Mouse (Mus musculus) MEL (cell line): Measurements from ENCODE around the gene Snta1. TPM values are rescaled to one million over a fixed set of nuclear protein-coding genes. Genes with fewer than 3 reads are reported as not detected.

Experiments used
- DNase-seq: peaks from one replicate; pipeline ENCODE4 v3.0.0; 2011; ENCODE audit warnings: low read depth, low spot score
- H3K27ac ChIP-seq: 2 replicates; pipeline ENCODE4 v1.5.1; 2012; ENCODE audit warnings: low read depth, mild to moderate bottlenecking, control low read depth, low read length, moderate library complexity; ENCODE audit not compliant: control insufficient read depth
- H3K27me3 ChIP-seq, 2 experiments: fragments of 150-350 bp in 1 of 2; sonication (generic) in 1 of 2; 2 replicates each; pipeline ENCODE4 v1.6.1; 2012; ENCODE audit warnings: low read length in 2 of 2, mild to moderate bottlenecking in 2 of 2, improper control_type of control experiment in 1 of 2, moderate library complexity in 1 of 2; ENCODE audit not compliant: insufficient read depth in 2 of 2, control insufficient read depth in 1 of 2
- H3K36me3 ChIP-seq, 2 experiments: 2 replicates each; pipeline ENCODE4 v1.6.1; 2012 to 2014; ENCODE audit warnings: low read length in 2 of 2, improper control_type of control experiment in 1 of 2, inconsistent platforms in 1 of 2, mild to moderate bottlenecking in 1 of 2; ENCODE audit not compliant: insufficient read depth in 2 of 2, control insufficient read depth in 1 of 2
- H3K4me1 ChIP-seq, 2 experiments: fragments of 150-350 bp in 1 of 2; sonication (generic) in 1 of 2; 2 replicates each; pipeline ENCODE4 v1.6.1; 2012; ENCODE audit warnings: low read length in 2 of 2, improper control_type of control experiment in 1 of 2, mild to moderate bottlenecking in 1 of 2; ENCODE audit not compliant: insufficient read depth in 2 of 2, control insufficient read depth in 1 of 2
- H3K4me3 ChIP-seq, 2 experiments: fragments of 150-350 bp in 1 of 2; sonication (generic) in 1 of 2; 2 replicates each; pipeline ENCODE4 v1.5.1; 2012; ENCODE audit warnings: low read depth in 2 of 2, low read length in 2 of 2, mild to moderate bottlenecking in 2 of 2, moderate library complexity in 2 of 2, control low read depth in 1 of 2, improper control_type of control experiment in 1 of 2; ENCODE audit not compliant: control insufficient read depth in 1 of 2, insufficient read depth in 1 of 2
- H3K79me2 ChIP-seq: 2 replicates; pipeline ENCODE4 v1.6.1; 2012; ENCODE audit warnings: mild to moderate bottlenecking, low read length, moderate library complexity; ENCODE audit not compliant: control insufficient read depth, poor library complexity, insufficient read depth
- H3K9ac ChIP-seq: 2 replicates; pipeline ENCODE4 v1.6.1; 2012; ENCODE audit warnings: low read depth, mild to moderate bottlenecking, control low read depth, low read length, moderate library complexity; ENCODE audit not compliant: control insufficient read depth, poor library complexity, severe bottlenecking
- H3K9me3 ChIP-seq: fragments of 150-350 bp; sonication (generic); replicated peaks from 2 replicates; pipeline ENCODE4 v1.6.1; 2012; ENCODE audit warnings: mild to moderate bottlenecking, low read length, improper control_type of control experiment, moderate library complexity; ENCODE audit not compliant: insufficient read depth
- BHLHE40 ChIP-seq: IDR thresholded peaks from 2 replicates; pipeline ENCODE4 v1.6.1; 2012; ENCODE audit warnings: low read depth, mild to moderate bottlenecking, inconsistent platforms, low read length, improper control_type of control experiment, borderline replicate concordance
- CTCF ChIP-seq, 3 experiments: IDR thresholded peaks in 2 of 3; conservative IDR thresholded peaks in 1 of 3; 2 replicates each; pipeline ENCODE4 v1.5.1; 2011 to 2012; ENCODE audit warnings: low read length in 3 of 3, low read depth in 2 of 3, mild to moderate bottlenecking in 2 of 3, improper control_type of control experiment in 1 of 3, inconsistent platforms in 1 of 3, mixed read lengths in 1 of 3, moderate library complexity in 1 of 3; ENCODE audit not compliant: control insufficient read depth in 1 of 3, insufficient read depth in 1 of 3, poor library complexity in 1 of 3, severe bottlenecking in 1 of 3
- EP300 ChIP-seq, 2 experiments: IDR thresholded peaks; 2 replicates each; pipeline ENCODE4 v1.6.1; 2011; ENCODE audit warnings: improper control_type of control experiment in 2 of 2, low read length in 2 of 2, low read depth in 1 of 2, mild to moderate bottlenecking in 1 of 2
- ETS1 ChIP-seq: IDR thresholded peaks from 2 replicates; pipeline ENCODE4 v1.6.1; 2012; ENCODE audit warnings: low read depth, mild to moderate bottlenecking, inconsistent platforms, low read length, improper control_type of control experiment, moderate library complexity
- GATA1 ChIP-seq: IDR thresholded peaks from 2 replicates; pipeline ENCODE4 v1.6.1; 2011; ENCODE audit warnings: low read depth, low read length, improper control_type of control experiment
- MAZ ChIP-seq: IDR thresholded peaks from 2 replicates; pipeline ENCODE4 v1.6.1; 2012; ENCODE audit warnings: low read depth, mild to moderate bottlenecking, inconsistent platforms, low read length, improper control_type of control experiment
- MXI1 ChIP-seq: IDR thresholded peaks from 2 replicates; pipeline ENCODE4 v1.6.1; 2011; ENCODE audit warnings: mild to moderate bottlenecking, low read depth, low read length, improper control_type of control experiment
- MYC ChIP-seq: IDR thresholded peaks from 2 replicates; pipeline ENCODE4 v1.6.1; 2011; ENCODE audit warnings: low read depth, mild to moderate bottlenecking, low read length, improper control_type of control experiment, moderate library complexity
- RCOR1 ChIP-seq: IDR thresholded peaks from 2 replicates; pipeline ENCODE4 v1.6.1; 2012; ENCODE audit warnings: low read depth, mild to moderate bottlenecking, inconsistent platforms, low read length, improper control_type of control experiment
- SIN3A ChIP-seq: IDR thresholded peaks from 2 replicates; pipeline ENCODE4 v1.6.1; 2012; ENCODE audit warnings: low read length, improper control_type of control experiment, inconsistent platforms
- TAL1 ChIP-seq: IDR thresholded peaks from 2 replicates; pipeline ENCODE4 v1.6.1; 2012; ENCODE audit warnings: mild to moderate bottlenecking, inconsistent platforms, low read length, moderate library complexity, mixed read lengths
- TCF12 ChIP-seq: IDR thresholded peaks from 2 replicates; pipeline ENCODE4 v1.6.1; 2014; ENCODE audit warnings: low read depth, mild to moderate bottlenecking, inconsistent platforms, low read length, improper control_type of control experiment, moderate library complexity
- USF1 ChIP-seq: IDR thresholded peaks from 2 replicates; pipeline ENCODE4 v1.6.1; 2014; ENCODE audit warnings: low read depth, mild to moderate bottlenecking, inconsistent platforms, low read length, improper control_type of control experiment, moderate library complexity
- ZMIZ1 ChIP-seq: IDR thresholded peaks from 2 replicates; pipeline ENCODE4 v1.6.1; 2012; ENCODE audit warnings: low read depth, mild to moderate bottlenecking, inconsistent platforms, low read length, improper control_type of control experiment, moderate library complexity
- ZNF384 ChIP-seq: IDR thresholded peaks from 2 replicates; pipeline ENCODE4 v1.6.1; 2012; ENCODE audit warnings: low read depth, mild to moderate bottlenecking, inconsistent platforms, low read length, improper control_type of control experiment
- polyA plus RNA-seq, 2 experiments: library from polyadenylated mRNA; stranded (reverse) in 1 of 2; unstranded in 1 of 2; fragments of >175 nt in 1 of 2; fragments of >200 nt in 1 of 2; gene quantifications; 2 replicates each; pipeline versions ENCODE4 v1.2.1 to v1.2.4; 2012; ENCODE audit warnings: low replicate concordance in 2 of 2, low read depth in 1 of 2; ENCODE audit not compliant: insufficient read length in 2 of 2, insufficient read depth in 1 of 2, missing spikeins in 1 of 2
- total RNA-seq: library from RNA; depleted of rRNA; stranded (reverse); fragments of 300-350 nt; gene quantifications from 2 replicates; pipeline ENCODE4 v1.2.3, GENCODE M21; 2012; rRNA removed

The Snta1 gene
- total and polyA plus RNA-seq, 3 experiments, result 2.7 to 6.7 TPM; not detected in 1

GRCm38 (mm10) chr2:154326852-154327251 lies 81.0 kb downstream of the Snta1 start:
- peak; percentile 52 for DNase-seq
- Histone ChIP-seq H3K27me3 (no peaks in the 10 kb centered on the region; a peak in 1 of 4 replicates), H3K27ac (no peak overlapping the region), H3K4me1 (peaks cover 0 to 2% of the 10 kb centered on the region in 2 experiments; a peak in 2 of 4 replicates), H3K9ac (no peak overlapping the region), H3K4me3 (no peak overlapping the region), H3K36me3 (peaks cover 0 to 5% of the 10 kb centered on the region in 2 experiments; a peak in 2 of 4 replicates), H3K9me3 (no peaks in the 10 kb centered on the region), H3K79me2 (no peaks in the 10 kb centered on the region)
- TF ChIP-seq TAL1 (peak; percentile 39; the same call in 1 of the 2 replicates), RCOR1 (no peak), MYC (no peak), ZNF384 (peak; percentile 42; the same call in 1 of the 2 replicates), CTCF (IDR thresholded peaks at IDR 0.05 in 2 of 3, conservative IDR thresholded peaks at IDR 0.05 in 1 of 3; ENCODE audit: control insufficient read depth in 1 of 3, insufficient read depth in 1 of 3, low read depth in 2 of 3, low read length in 3 of 3, poor library complexity in 1 of 3, severe bottlenecking in 1 of 3) (no peak), TCF12 (peak; percentile 93), MXI1 (no peak), USF1 (no peak), ETS1 (peak; percentile 37; the same call in 1 of the 2 replicates), MAZ (peak; percentile 45; the same call in 1 of the 2 replicates), ZMIZ1 (no peak), EP300 (IDR thresholded peaks at IDR 0.05; ENCODE audit: low read depth in 1 of 2, low read length in 2 of 2) (peak; percentile 55 to 73), BHLHE40 (peak; percentile 45; the same call in 1 of the 2 replicates), GATA1 (peak; percentile 67), SIN3A (no peak)

Other genes starting within 250 kb of the Snta1 start
- gene Bpifa5, start 245.5 kb downstream of the Snta1 start, total RNA-seq, result not detected in 2 replicates
- gene Bpifa5, start 245.5 kb downstream of the Snta1 start, polyA plus RNA-seq, result not detected
- gene Bpifb1, start 217.3 kb downstream of the Snta1 start, total RNA-seq, result not detected in 2 replicates
- gene Bpifb1, start 217.3 kb downstream of the Snta1 start, polyA plus RNA-seq, result not detected
- gene Bpifb5, start 184.4 kb downstream of the Snta1 start, total RNA-seq, result not detected in 2 replicates
- not detected for gene Bpifb5, start 184.4 kb downstream of the Snta1 start, polyA plus RNA-seq
- gene Bpifb9a, start 150.2 kb downstream of the Snta1 start, total RNA-seq, result not detected in 2 replicates
- gene Bpifb9a, start 150.2 kb downstream of the Snta1 start, polyA plus RNA-seq, result not detected
- not detected in 2 replicates for gene Bpifb9b, start 100.9 kb downstream of the Snta1 start, total RNA-seq
- not detected for gene Bpifb9b, start 100.9 kb downstream of the Snta1 start, polyA plus RNA-seq
- gene Cdk5rap1, start 35.1 kb downstream of the Snta1 start, total RNA-seq, result 14.1 and 14.7 TPM in 2 replicates
- gene Cdk5rap1, start 35.1 kb downstream of the Snta1 start, polyA plus RNA-seq, result 10 to 100 TPM in 1 of 2 experiments, not detected in 1; 13.1 TPM
- gene Cbfa2t2, start 28.4 kb upstream of the Snta1 start, total RNA-seq, result 5.9 and 8.9 TPM in 2 replicates
- 10 to 100 TPM in 1 of 2 experiments, not detected in 1; 23.1 TPM for gene Cbfa2t2, start 28.4 kb upstream of the Snta1 start, polyA plus RNA-seq
- gene 1700003F12Rik, start 139.0 kb upstream of the Snta1 start, total RNA-seq, result 0.26 and 0.42 TPM in 2 replicates
- gene 1700003F12Rik, start 139.0 kb upstream of the Snta1 start, polyA plus RNA-seq, result under 1 TPM in 1 of 2 experiments, not detected in 1; 0.72 TPM
- 0.13 and 0.35 TPM in 2 replicates for gene Actl10, start 143.7 kb upstream of the Snta1 start, total RNA-seq
- under 1 TPM in 1 of 2 experiments, not detected in 1; 0.79 TPM for gene Actl10, start 143.7 kb upstream of the Snta1 start, polyA plus RNA-seq
- 3.8 and 4.0 TPM in 2 replicates for gene Necab3, start 150.8 kb upstream of the Snta1 start, total RNA-seq
- 10 to 100 TPM in 1 of 2 experiments, not detected in 1; 12.1 TPM for gene Necab3, start 150.8 kb upstream of the Snta1 start, polyA plus RNA-seq
- 14.8 and 17.4 TPM in 2 replicates for gene E2f1, start 161.8 kb upstream of the Snta1 start, total RNA-seq
- gene E2f1, start 161.8 kb upstream of the Snta1 start, polyA plus RNA-seq, result 10 to 100 TPM in 1 of 2 experiments, not detected in 1; 41.6 TPM
- gene Pxmp4, start 195.6 kb upstream of the Snta1 start, total RNA-seq, result 5.9 and 6.8 TPM in 2 replicates
- 10 to 100 TPM in 1 of 2 experiments, not detected in 1; 12.2 TPM for gene Pxmp4, start 195.6 kb upstream of the Snta1 start, polyA plus RNA-seq
- gene Zfp341, start 205.2 kb upstream of the Snta1 start, total RNA-seq, result 2.0 TPM in 2 replicates
- gene Zfp341, start 205.2 kb upstream of the Snta1 start, polyA plus RNA-seq, result 1 to 10 TPM in 1 of 2 experiments, not detected in 1; 6.3 TPM
- gene 4930519P11Rik, start 205.3 kb upstream of the Snta1 start, total RNA-seq, result not detected in 2 replicates
- under 1 TPM in 1 of 2 experiments, not detected in 1; 0.22 TPM for gene 4930519P11Rik, start 205.3 kb upstream of the Snta1 start, polyA plus RNA-seq
- 118 TPM in 2 replicates for gene Chmp4b, start 243.6 kb upstream of the Snta1 start, total RNA-seq
- gene Chmp4b, start 243.6 kb upstream of the Snta1 start, polyA plus RNA-seq, result 100 to 1,000 TPM in 1 of 2 experiments, not detected in 1; 196 TPM